Mouse (Mus musculus): Measurements from ENCODE around the gene Nfkbie. TPM values are rescaled to one million over a fixed set of nuclear protein-coding genes. Genes with fewer than 3 reads are reported as not detected.

Gene Nfkbie
- total RNA-seq, 2 experiments from 2014 or later: 1.5 to 2.1 TPM

- intact Hi-C loops (cut with DNase I): loop anchor here (5.0 kb wide), 1 partner anchor 588 kb away; the partner anchor contains the start of gene Gtpbp2
- DNase-seq: peak; percentile 69 to 72
These were observed 18.7 kb downstream of the Nfkbie start for GRCm38 (mm10) chr17:45574129-45574761.

GRCm38 (mm10) chr17:45575123-45575897 lies 19.8 kb downstream of the Nfkbie start:
- intact Hi-C loops (cut with DNase I): no loop called here

GRCm38 (mm10) chr17:45578242-45578641 lies 22.7 kb downstream of the Nfkbie start:
- intact Hi-C loops (cut with DNase I): no loop called here
- DNase-seq: no peak

More at GRCm38 (mm10) chr17:45575123-45575897, 19.8 kb downstream of the Nfkbie start:
- DNase-seq: no peak

GRCm38 (mm10) chr17:45578843-45579242 lies 23.3 kb downstream of the Nfkbie start:
- intact Hi-C loops (cut with DNase I): no loop called here
- no peak for DNase-seq

GRCm38 (mm10) chr17:45579554-45579953 lies 24.1 kb downstream of the Nfkbie start:
- no peak for DNase-seq
- intact Hi-C loops (cut with DNase I): no loop called here

GRCm38 (mm10) chr17:45580958-45581477 lies 25.5 kb downstream of the Nfkbie start:
- intact Hi-C loops (cut with DNase I): loop anchor here (2.0 to 5.0 kb wide), 2 partner anchors 62 to 136 kb away; no protein-coding TSS in a partner anchor
- peak in 1 of 2 experiments; percentile 55 for DNase-seq

- peak; percentile 73 to 81 for DNase-seq
These were observed 26.1 kb downstream of the Nfkbie start for GRCm38 (mm10) chr17:45581567-45581983.

GRCm38 (mm10) chr17:45582188-45582587 lies 26.7 kb downstream of the Nfkbie start:
- intact Hi-C loops (cut with DNase I): loop anchor here (2.0 to 5.0 kb wide), 2 partner anchors 15 to 135 kb away; no protein-coding TSS in a partner anchor

More at GRCm38 (mm10) chr17:45581567-45581983, 26.1 kb downstream of the Nfkbie start:
- intact Hi-C loops (cut with DNase I): loop anchor here (2.0 to 5.0 kb wide), 2 partner anchors 61 to 136 kb away; no protein-coding TSS in a partner anchor

GRCm38 (mm10) chr17:45582715-45583355 lies 27.3 kb downstream of the Nfkbie start:
- DNase-seq: no peak
- intact Hi-C loops (cut with DNase I): loop anchor here (2.0 to 5.0 kb wide), 2 partner anchors 14 to 134 kb away; no protein-coding TSS in a partner anchor

More at GRCm38 (mm10) chr17:45582188-45582587, 26.7 kb downstream of the Nfkbie start:
- DNase-seq: no peak

GRCm38 (mm10) chr17:45584096-45584896 lies 28.8 kb downstream of the Nfkbie start:
- intact Hi-C loops (cut with DNase I): loop anchor here (1.0 to 5.0 kb wide), 2 partner anchors 45 to 133 kb away; no protein-coding TSS in a partner anchor
- peak; percentile 92 to 95 for DNase-seq

GRCm38 (mm10) chr17:45584939-45585678 lies 29.6 kb downstream of the Nfkbie start:
- peak; percentile 87 to 92 for DNase-seq
- intact Hi-C loops (cut with DNase I): loop anchor here (1.0 to 5.0 kb wide), 2 partner anchors 44 to 132 kb away; no protein-coding TSS in a partner anchor

GRCm38 (mm10) chr17:45585725-45586448 lies 30.4 kb downstream of the Nfkbie start:
- intact Hi-C loops (cut with DNase I): no loop called here
- no peak for DNase-seq

GRCm38 (mm10) chr17:45586449-45586837 lies 30.9 kb downstream of the Nfkbie start:
- intact Hi-C loops (cut with DNase I): no loop called here
- peak in 1 of 2 experiments; percentile 55 for DNase-seq

- DNase-seq: no peak
- intact Hi-C loops (cut with DNase I): no loop called here
These were observed 32.9 kb downstream of the Nfkbie start for GRCm38 (mm10) chr17:45588370-45588769.

- no peak for DNase-seq
- intact Hi-C loops (cut with DNase I): no loop called here
These were observed 33.7 kb downstream of the Nfkbie start for GRCm38 (mm10) chr17:45589236-45589635.

- no peak for DNase-seq
- intact Hi-C loops (cut with DNase I): no loop called here
These were observed 34.3 kb downstream of the Nfkbie start for GRCm38 (mm10) chr17:45589844-45590243.

- intact Hi-C loops (cut with DNase I): no loop called here
- no peak for DNase-seq
These were observed 34.9 kb downstream of the Nfkbie start for GRCm38 (mm10) chr17:45590410-45590809.

Data from heart, postnatal 14 days (tissue).